Mouse (Mus musculus): Measurements from ENCODE around the gene Ankfn1. TPM values are rescaled to one million over a fixed set of nuclear protein-coding genes. Genes with fewer than 3 reads are reported as not detected.

Ankfn1 gene
- polyA plus RNA-seq, 1 experiment from 2014 or later, result 1.9 TPM

- no peak overlapping the region for H3K4me3 ChIP-seq
- H3K27me3 ChIP-seq (ENCODE audit: low read depth, poor library complexity, severe bottlenecking), result no peaks in the 10 kb centered on the region
- no peak overlapping the region for H3K27ac ChIP-seq (replicated peaks)
- 91% methylated on average over 4 of the region's 4 CpGs for WGBS
- H3K4me1 ChIP-seq, result peaks cover 19% of the 10 kb centered on the region
- no peaks in the 10 kb centered on the region for H3K9me3 ChIP-seq (replicated peaks)
- H3K36me3 ChIP-seq, result no peaks in the 10 kb centered on the region
- DNase-seq (ENCODE audit: low spot score), result no peak
Observed at GRCm38 (mm10) chr11:89472871-89473270, 304.6 kb downstream of the Ankfn1 start.

- no peak for DNase-seq (ENCODE audit: low spot score)
- Histone ChIP-seq H3K27ac (replicated peaks) (no peak overlapping the region), H3K4me3 (no peak overlapping the region), H3K9me3 (replicated peaks) (no peaks in the 10 kb centered on the region), H3K36me3 (no peaks in the 10 kb centered on the region), H3K27me3 (ENCODE audit: low read depth, poor library complexity, severe bottlenecking) (no peaks in the 10 kb centered on the region), H3K4me1 (peaks cover 16% of the 10 kb centered on the region)
- WGBS, result 91% methylated on average over 4 of the region's 4 CpGs
Observed at GRCm38 (mm10) chr11:89465381-89465780, 312.1 kb downstream of the Ankfn1 start.

- H3K36me3 ChIP-seq, result no peaks in the 10 kb centered on the region
- 80% methylated on average over 10 of the region's 10 CpGs for WGBS
- H3K4me3 ChIP-seq, result no peak overlapping the region
- no peaks in the 10 kb centered on the region for H3K27me3 ChIP-seq (ENCODE audit: low read depth, poor library complexity, severe bottlenecking)
- H3K27ac ChIP-seq (replicated peaks), result no peak overlapping the region
- H3K9me3 ChIP-seq (replicated peaks), result no peaks in the 10 kb centered on the region
- H3K4me1 ChIP-seq, result peaks cover 16% of the 10 kb centered on the region
- DNase-seq (ENCODE audit: low spot score), result no peak
Observed at GRCm38 (mm10) chr11:89462216-89462615, 315.2 kb downstream of the Ankfn1 start.

DNA sequence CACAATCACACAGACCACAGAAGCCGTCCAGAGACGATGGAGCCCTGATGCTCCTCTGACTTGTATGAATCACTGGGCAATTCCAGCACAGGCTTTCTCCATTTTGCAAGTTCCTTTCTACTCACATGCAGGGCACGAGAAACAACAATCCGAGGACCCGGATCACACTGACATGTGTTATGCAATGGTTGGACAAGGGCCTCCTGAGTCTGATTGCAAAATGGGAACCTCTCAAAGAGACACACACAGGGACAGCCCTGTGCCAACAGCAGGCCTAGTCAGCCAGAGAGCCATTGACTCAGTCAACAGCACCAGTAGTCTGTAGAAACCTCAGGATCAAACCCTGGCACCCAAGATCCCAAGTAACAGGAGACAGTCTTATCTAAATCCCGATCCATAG is 318.0 kb downstream of the Ankfn1 start:
- Histone ChIP-seq H3K27ac (replicated peaks) (no peak overlapping the region), H3K36me3 (no peaks in the 10 kb centered on the region), H3K9me3 (replicated peaks) (no peaks in the 10 kb centered on the region), H3K4me3 (no peak overlapping the region), H3K4me1 (peaks cover 32% of the 10 kb centered on the region), H3K27me3 (ENCODE audit: low read depth, poor library complexity, severe bottlenecking) (no peaks in the 10 kb centered on the region)
- DNase-seq (ENCODE audit: low spot score), result no peak
- WGBS, result 90% methylated on average over 6 of the region's 6 CpGs

GRCm38 (mm10) chr11:89455647-89456231 is 321.7 kb downstream of the Ankfn1 start:
- Histone ChIP-seq H3K9me3 (replicated peaks) (no peaks in the 10 kb centered on the region), H3K36me3 (no peaks in the 10 kb centered on the region), H3K27me3 (ENCODE audit: low read depth, poor library complexity, severe bottlenecking) (no peaks in the 10 kb centered on the region), H3K4me3 (no peak overlapping the region), H3K27ac (replicated peaks) (peak overlapping the region; percentile 63; the same call in 1 of the 2 replicates), H3K4me1 (peaks cover 30% of the 10 kb centered on the region)
- peak; percentile 29 for DNase-seq (ENCODE audit: low spot score)
- WGBS, result 24% methylated on average over 5 of the region's 5 CpGs

GRCm38 (mm10) chr11:89454702-89455101 is 322.8 kb downstream of the Ankfn1 start:
- Histone ChIP-seq H3K27ac (replicated peaks) (no peak overlapping the region), H3K4me1 (peaks cover 30% of the 10 kb centered on the region), H3K36me3 (no peaks in the 10 kb centered on the region), H3K27me3 (ENCODE audit: low read depth, poor library complexity, severe bottlenecking) (no peaks in the 10 kb centered on the region), H3K9me3 (replicated peaks) (no peaks in the 10 kb centered on the region), H3K4me3 (no peak overlapping the region)
- 64% methylated on average over 4 of the region's 4 CpGs for WGBS
- no peak for DNase-seq (ENCODE audit: low spot score)

DNA sequence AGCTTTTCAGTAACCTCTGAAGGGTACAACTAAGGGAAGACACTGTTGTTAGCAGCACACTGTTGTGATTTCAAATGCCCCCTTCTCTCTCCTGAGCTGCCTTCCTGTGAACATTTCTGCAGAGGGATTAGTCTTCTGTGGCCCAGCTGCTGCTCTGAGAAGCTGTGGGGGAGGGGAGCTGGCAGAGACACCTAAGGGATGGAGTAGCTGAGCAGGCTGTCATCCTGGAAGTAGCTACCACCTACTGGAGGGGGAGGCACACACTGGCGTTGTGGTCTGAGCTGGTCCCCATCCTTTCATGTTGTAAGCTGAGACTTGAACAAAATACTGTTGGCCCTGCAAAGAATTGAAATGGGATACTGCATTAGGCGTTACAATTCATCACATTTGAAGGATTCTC is 324.6 kb downstream of the Ankfn1 start:
- no peaks in the 10 kb centered on the region for H3K27me3 ChIP-seq (ENCODE audit: low read depth, poor library complexity, severe bottlenecking)
- H3K9me3 ChIP-seq (replicated peaks), result no peaks in the 10 kb centered on the region
- peak overlapping the region; percentile 65 for H3K27ac ChIP-seq (replicated peaks)
- DNase-seq (ENCODE audit: low spot score), result peak; percentile 52
- 21% methylated on average over 2 of the region's 2 CpGs for WGBS
- peaks cover 30% of the 10 kb centered on the region for H3K4me1 ChIP-seq
- no peak overlapping the region for H3K4me3 ChIP-seq
- H3K36me3 ChIP-seq, result no peaks in the 10 kb centered on the region

- H3K4me3 ChIP-seq, result no peak overlapping the region
- WGBS, result 86% methylated on average over 4 of the region's 4 CpGs
- no peak for DNase-seq (ENCODE audit: low spot score)
Observed at GRCm38 (mm10) chr11:89450406-89450805, 327.0 kb downstream of the Ankfn1 start.

DNA sequence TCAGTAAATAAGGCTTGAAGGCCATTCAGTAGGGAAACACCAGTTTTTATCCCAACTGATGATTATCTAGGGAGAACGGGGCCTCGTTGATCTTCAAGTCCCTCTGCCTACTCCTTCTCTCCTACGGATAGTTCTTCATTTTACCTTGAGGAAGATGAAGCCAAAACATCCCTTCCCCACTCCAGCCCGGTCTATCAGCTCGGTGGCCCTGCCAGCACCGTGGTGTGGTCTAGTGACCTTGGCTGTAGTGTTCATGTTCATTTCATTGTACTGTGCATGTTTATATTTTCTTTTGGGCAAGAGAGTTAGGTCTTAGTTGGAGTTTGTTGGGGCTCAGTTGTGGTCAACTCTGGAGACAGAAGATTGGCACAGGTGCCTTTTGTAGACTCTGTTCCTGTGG is 328.5 kb downstream of the Ankfn1 start:
- Histone ChIP-seq H3K9me3 (replicated peaks) (no peaks in the 10 kb centered on the region), H3K27ac (replicated peaks) (no peak overlapping the region), H3K27me3 (ENCODE audit: low read depth, poor library complexity, severe bottlenecking) (no peaks in the 10 kb centered on the region), H3K36me3 (no peaks in the 10 kb centered on the region), H3K4me1 (peaks cover 20% of the 10 kb centered on the region), H3K4me3 (no peak overlapping the region)
- 95% methylated on average over 6 of the region's 6 CpGs for WGBS
- DNase-seq (ENCODE audit: low spot score), result no peak

More at GRCm38 (mm10) chr11:89450406-89450805, 327.0 kb downstream of the Ankfn1 start:
- H3K27me3 ChIP-seq (ENCODE audit: low read depth, poor library complexity, severe bottlenecking), result no peaks in the 10 kb centered on the region
- no peaks in the 10 kb centered on the region for H3K9me3 ChIP-seq (replicated peaks)
- H3K27ac ChIP-seq (replicated peaks), result no peak overlapping the region
- peaks cover 26% of the 10 kb centered on the region for H3K4me1 ChIP-seq
- H3K36me3 ChIP-seq, result no peaks in the 10 kb centered on the region

- H3K27ac ChIP-seq (replicated peaks), result no peak overlapping the region
- H3K4me1 ChIP-seq, result peaks cover 9% of the 10 kb centered on the region
- no peak for DNase-seq (ENCODE audit: low spot score)
- H3K36me3 ChIP-seq, result no peaks in the 10 kb centered on the region
- no peak overlapping the region for H3K4me3 ChIP-seq
- H3K27me3 ChIP-seq (ENCODE audit: low read depth, poor library complexity, severe bottlenecking), result no peaks in the 10 kb centered on the region
- WGBS, result 66% methylated on average over 12 of the region's 12 CpGs
- H3K9me3 ChIP-seq (replicated peaks), result no peaks in the 10 kb centered on the region
Observed at GRCm38 (mm10) chr11:89447477-89447876, 330.0 kb downstream of the Ankfn1 start.

GRCm38 (mm10) chr11:89440566-89440965 is 336.9 kb downstream of the Ankfn1 start:
- Histone ChIP-seq H3K9me3 (replicated peaks) (no peaks in the 10 kb centered on the region), H3K27ac (replicated peaks) (no peak overlapping the region), H3K36me3 (no peaks in the 10 kb centered on the region), H3K27me3 (ENCODE audit: low read depth, poor library complexity, severe bottlenecking) (no peaks in the 10 kb centered on the region), H3K4me1 (no peaks in the 10 kb centered on the region), H3K4me3 (no peak overlapping the region)
- no peak for DNase-seq (ENCODE audit: low spot score)
- WGBS, result 89% methylated on average over 6 of the region's 6 CpGs

DNA sequence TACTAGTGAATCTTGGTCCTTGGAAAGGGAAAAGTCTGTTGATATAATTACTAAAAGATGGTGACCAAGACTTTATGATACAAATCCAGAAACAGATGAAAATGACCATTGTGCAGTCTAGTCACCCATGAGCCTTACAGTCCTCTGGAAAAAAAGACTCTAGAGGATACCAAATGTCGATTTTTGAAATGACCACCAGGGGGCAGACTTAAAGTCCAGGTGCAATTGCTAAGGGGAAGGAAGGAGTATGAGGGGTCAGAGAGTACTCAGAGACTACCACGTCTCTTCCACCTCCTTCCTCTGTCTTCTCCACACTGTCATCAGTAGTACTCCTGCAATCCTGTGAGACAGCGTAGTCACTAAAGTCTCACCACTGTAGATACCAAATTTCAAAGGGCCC is 353.1 kb downstream of the Ankfn1 start:
- no peak for DNase-seq (ENCODE audit: low spot score)
- Histone ChIP-seq H3K36me3 (no peaks in the 10 kb centered on the region), H3K4me3 (no peak overlapping the region), H3K9me3 (replicated peaks) (no peaks in the 10 kb centered on the region), H3K27ac (replicated peaks) (no peak overlapping the region), H3K27me3 (ENCODE audit: low read depth, poor library complexity, severe bottlenecking) (no peaks in the 10 kb centered on the region), H3K4me1 (peaks cover 3% of the 10 kb centered on the region; the same call in 1 of the 2 replicates)
- WGBS, result 56% methylated on average over 3 of the region's 3 CpGs

GRCm38 (mm10) chr11:89422637-89423036 is 354.8 kb downstream of the Ankfn1 start:
- WGBS, result 88% methylated on average over 5 of the region's 5 CpGs
- Histone ChIP-seq H3K27ac (replicated peaks) (no peak overlapping the region), H3K4me3 (no peak overlapping the region), H3K36me3 (no peaks in the 10 kb centered on the region), H3K4me1 (0 out of 2 replicates have a peak, but pooled peaks cover 2% of the 10 kb centered on the region), H3K27me3 (ENCODE audit: low read depth, poor library complexity, severe bottlenecking) (no peaks in the 10 kb centered on the region), H3K9me3 (replicated peaks) (no peaks in the 10 kb centered on the region)
- no peak for DNase-seq (ENCODE audit: low spot score)

Measured in midbrain, embryonic 10.5 days (tissue).